Mouse (Mus musculus): ENCODE results near the gene Cox8b.
"Not testable (repeated sequence)": the region's sequence is repeated elsewhere in the genome, so short reads cannot be mapped to it uniquely, and the experiment has no call there.

The Cox8b gene

DNA sequence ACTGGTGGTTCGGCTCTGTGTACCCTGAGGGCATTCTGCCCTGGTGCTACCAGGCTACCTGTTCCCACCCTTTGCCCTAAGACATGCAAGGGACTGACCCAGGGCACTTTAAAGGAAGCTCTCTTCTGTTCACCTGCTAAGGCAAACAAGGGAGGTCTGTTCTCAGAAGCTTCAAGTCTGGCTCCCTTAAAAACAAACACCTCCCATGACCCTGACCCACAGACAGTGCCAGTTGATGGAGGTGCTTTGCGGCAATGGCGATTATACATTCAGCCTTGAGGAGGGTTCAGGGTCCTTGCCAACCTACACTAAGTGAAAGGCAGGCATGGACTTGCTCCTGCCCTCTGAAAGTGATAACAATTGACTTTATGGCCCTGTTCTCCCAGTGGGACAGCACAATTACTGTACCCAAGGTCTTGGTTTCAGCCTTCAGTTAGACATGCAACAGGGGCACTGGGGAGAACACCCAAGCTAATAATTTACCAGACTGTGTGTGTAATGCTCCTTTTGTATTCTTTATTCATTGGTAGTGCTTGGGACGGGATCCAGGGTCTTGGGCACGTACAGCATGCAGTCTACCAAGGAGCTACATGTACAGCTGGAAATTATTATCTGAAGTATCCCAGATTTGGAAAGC, 12.7 kb upstream of the Cox8b start:
- peak; percentile 47 for DNase-seq

DNA sequence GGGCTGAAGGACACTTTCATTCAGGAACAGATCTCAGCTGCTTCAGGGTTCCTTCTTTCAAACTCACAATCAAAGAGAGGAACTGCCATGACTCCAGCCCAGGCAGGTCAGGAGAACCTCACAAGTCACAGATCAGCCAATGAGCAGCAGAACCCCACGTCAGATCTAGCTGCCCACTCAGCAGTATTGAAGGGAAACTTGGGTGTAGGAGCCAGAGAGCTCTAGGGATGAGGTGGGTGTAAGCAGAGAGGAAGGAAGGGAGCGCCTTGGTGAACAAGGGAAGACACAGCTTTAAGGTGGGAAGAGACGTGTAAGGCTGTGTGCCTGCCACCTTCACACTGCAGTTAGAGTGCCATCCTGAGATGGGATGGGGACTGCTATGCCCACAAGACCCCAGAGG, 12.0 kb upstream of the Cox8b start:
- DNase-seq = no peak

DNA sequence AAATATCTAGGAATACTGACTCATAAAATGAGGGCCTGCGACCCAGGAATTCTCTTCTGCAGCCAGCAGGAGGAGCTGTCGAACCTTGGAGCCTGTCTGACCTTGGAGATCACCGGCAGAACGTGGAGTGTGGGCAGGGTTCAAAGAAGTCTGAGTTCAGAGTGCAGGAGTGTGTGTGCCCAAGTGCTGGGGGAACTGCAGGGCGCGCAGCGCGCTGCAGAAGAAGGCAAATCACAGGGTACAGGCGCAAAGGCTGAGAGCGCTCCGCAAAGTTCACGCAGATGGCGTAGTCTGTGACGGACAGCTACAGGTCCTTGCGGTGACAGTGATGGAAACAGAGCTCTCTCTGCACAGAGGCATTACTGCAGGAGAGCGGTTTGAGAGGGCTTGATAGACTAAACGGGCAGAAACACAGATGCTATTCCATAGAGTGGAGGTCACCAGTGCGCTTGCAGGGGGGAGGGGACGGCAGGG, 8.4 kb upstream of the Cox8b start:
- DNase-seq = peak; percentile 89

DNA sequence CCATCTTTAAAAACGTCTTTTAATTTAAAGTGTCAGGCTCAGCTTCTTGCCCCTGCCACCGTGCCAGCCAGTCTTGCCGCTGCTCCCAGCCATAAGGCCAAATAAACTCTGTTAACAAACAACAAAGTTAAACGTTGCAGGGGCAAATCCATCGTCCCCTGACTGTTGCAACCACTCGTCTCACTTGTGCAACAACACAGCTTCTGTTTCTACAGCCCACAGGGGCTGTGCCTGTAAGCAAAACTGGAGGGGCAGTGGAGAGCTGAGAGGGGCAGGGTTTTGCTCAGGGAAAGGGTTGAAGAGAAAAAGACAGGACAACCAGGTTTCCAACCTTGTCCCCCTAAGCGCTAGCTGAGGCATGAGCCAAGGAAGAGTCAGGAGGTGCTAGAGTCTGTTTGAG, 7.9 kb upstream of the Cox8b start:
- no peak for DNase-seq

DNA sequence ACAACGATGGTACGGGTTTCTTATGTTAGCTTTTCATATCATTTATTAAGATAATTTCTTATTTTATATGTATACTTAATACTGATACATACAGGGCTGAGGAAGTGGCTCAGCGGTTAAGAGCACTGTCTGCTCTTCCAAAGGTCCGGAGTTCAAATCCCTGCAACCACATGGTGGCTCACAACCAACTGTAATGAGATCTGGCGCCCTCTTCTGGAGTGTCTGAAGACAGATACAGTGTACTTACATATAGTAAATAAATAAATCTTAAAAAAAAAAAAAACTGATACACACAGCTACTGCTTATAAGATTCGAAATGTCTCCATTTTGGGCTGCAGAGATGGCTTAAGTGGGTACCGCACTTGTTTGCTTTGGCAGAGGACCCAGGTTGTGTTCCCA, 7.5 kb upstream of the Cox8b start:
- DNase-seq = no peak

DNA sequence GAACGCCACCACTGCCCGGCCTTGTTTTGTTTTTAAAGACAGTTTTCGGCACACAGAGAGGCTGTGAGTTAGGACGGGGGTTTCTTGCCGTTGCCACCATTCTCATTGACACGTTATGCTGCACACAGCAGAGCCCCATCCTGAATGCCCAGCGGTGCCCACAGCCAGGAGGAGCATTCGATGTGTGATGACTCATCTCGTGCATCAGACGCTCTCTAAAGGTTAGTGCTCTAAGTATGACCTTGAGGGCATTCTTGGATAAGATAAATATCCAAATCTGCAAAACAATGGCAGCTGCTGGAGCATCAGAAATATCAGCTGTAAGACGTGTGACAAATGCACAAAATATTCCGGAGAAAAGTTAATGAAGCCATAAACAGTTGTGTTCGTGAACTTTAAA, 6.9 kb upstream of the Cox8b start:
- DNase-seq = no peak

DNA sequence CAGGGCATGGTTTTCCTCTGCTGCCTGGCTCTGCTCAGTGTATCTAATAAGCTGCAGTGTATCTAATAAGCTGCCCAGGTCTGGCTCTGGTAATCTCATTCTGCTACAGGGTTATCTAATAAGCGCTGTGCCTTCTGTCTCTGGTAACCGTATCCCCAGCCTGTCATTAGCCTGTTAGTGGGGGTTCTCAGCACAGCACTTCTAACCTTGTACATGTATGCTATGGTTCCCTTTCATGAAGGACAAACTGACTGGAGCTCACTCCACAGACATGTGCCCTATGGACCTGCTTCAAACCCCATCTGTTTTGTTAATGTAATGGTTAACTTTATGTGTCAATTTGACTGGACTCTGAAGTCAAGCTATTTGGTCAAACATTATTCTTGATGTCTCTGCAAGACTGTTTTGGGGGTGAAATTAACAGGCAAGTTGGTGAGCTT, 5.4 kb upstream of the Cox8b start:
- peak; percentile 50 for DNase-seq

DNA sequence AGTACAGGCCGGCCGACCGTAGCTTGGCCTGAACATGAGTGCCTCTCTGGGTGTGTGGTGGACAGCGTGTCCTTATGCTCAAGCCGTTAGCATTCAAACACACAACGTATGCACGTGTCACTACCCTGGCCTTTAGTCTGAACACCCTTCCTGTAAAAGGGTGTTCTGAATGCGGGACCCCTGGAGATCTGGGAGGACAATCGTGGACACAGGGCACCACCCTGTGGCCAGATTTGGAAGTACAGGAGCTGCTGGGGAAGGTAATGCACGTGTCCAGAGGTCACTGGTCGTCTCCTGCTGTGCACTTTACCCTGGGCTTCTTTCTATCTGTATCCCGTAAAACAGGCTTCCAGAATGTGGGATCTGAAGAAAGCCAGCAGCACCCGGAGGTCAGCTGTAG, 3.0 kb upstream of the Cox8b start:
- peak; percentile 86 for DNase-seq

DNA sequence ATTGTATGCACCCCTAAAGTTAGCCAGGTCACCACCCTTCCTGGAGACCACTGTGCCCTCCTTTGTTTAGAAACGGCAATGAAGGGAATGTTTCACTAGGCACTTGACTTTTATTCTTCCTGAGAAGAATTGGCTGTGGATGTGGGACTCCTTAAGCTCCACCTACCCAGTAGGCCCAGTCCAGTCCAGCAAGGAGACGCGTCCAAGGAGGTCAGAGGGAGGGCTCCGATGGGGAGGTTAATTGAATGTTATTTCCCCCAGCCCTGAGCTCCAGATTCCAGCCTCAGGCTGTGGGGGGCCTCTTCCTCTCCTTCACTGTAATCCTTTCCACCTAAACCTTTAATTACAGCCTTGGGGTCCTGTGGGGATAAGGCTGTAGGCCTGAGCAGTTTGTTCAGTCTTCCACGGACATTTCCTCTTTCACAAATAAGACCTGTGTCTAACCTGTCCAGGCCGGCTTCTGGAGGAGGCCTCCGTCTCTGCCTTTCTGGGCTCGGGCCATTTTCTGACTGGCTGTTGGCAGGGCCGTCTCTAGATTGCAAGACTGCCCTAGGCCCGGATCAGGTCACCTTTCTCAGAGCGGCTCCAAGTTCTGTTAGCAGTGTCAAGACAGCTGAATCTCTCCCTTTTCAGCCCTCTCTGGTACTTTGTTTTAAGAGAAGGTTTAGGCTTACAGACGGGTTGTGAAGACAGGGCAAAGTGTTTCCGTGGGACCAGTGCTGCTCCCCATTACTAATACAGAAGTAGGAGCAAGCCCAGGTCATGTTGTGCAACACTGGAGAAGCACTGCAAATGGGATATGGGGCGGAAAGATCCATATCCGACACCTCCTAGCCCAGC, 2.0 kb upstream of the Cox8b start:
- no peak for DNase-seq

DNA sequence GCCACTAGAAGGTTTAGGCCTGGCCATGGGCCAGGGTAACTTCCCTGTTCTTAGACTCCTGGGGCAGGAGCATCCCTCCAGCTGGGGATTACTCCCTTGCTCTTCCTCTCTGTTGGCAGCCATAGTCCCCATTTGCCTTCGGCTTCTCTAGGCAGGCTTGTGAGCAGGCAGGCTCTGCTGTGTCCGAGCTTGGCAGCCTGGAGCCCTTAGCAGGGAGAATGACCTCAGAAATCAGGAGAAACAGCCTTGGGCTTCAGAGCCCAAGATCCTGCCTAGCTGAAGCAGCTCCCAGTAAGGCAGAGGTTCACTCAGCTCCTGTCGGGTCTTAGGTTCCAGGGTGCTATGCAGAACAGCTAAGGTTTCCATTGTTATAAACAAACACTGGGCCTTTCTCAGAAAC, 1.1 kb downstream of the Cox8b start:
- DNase-seq = no peak

DNA sequence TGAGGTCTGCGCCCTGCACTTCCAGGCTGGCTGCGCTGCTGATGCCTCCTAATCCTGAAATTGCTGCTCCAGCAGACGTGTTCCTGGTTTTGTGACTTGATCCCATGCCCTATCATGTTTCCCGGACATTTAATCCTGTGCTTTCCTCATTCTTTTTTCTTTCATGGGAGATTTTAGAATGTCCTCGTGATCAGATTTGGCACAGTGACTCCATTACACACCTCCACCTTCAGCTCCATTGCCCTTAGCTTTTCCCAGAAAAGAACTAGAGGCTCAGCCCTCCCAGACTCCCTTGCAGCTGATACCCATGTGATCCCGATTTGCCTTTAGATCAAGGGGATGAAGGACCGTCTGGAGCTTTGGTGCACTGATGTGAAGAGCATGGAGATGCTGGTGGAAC, 2.4 kb downstream of the Cox8b start:
- DNase-seq = no peak

DNA sequence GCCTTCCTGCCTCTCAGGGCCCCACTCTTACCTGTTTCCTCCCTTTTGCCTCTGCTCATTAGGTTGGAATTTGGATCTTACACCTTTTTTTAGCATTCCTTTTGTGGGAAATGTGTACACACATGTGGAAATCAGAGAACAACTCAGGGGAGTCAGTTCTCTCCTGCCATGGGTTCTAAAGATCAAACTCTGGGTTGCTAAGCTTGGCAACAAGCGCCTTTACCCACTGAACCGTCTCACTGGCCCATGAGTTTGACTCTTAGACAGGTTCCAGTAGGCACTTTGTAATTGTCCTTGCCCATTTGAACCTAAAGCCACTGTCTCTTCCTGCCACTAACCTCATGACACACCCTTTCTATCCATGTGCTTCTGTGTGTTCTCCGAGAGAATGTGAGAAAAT, 5.6 kb downstream of the Cox8b start:
- no peak for DNase-seq

DNA sequence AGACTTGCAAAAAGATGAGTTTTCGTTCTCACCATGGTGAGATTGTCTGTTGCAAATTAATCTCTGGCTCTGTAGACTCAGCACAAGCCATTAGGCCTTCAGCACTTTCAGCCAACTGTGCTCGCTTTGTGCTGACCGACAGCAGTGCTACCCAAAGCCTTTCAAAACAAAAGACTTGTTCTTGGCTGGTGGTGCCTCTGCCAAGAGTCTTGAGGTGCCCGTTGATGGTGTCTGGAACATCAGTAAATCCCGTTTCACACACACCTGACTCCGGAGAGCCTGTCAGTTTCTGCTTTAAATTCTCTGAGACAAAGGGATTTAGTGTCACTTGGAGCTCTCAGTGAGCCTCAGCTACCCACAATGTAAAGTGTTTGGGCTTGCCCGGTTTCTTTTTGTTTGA, 6.2 kb downstream of the Cox8b start:
- DNase-seq = no peak

DNA sequence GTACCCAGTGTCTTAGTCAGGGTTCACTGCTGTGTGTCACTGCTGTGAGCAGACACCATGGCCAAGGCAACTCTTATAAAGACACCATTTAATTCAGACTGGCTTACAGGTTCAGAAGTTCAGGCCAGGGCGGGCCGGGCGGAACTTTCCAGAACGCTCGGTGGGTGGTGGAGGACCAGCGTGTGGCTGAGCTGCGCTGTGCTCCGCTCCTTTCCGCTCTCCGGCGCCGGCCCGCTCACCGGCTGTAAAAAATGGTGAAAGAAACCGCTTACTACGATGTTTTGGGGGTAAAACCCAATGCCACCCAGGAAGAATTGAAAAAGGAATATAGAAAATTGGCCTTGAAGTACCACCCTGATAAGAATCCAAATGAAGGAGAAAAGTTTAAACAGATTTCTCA, 9.6 kb downstream of the Cox8b start:
- not testable (repeated sequence) for DNase-seq

DNA sequence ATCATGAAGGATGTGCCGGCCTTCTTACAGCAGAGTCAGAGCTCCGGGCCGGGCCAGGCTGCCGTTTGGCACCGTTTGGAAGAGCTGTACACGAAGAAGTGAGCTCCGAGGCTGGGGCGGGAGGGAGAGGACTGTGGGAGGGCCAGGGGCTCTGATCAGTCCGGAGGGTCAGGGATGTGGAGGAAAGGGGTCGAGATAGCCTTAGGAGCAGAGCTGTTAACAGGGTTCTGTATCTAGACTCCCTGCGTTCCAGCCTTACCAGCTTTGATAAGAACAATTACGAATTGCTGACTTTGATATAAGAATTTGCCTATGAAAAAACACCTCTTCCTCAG, 17.8 kb downstream of the Cox8b start:
- no peak for DNase-seq

DNA sequence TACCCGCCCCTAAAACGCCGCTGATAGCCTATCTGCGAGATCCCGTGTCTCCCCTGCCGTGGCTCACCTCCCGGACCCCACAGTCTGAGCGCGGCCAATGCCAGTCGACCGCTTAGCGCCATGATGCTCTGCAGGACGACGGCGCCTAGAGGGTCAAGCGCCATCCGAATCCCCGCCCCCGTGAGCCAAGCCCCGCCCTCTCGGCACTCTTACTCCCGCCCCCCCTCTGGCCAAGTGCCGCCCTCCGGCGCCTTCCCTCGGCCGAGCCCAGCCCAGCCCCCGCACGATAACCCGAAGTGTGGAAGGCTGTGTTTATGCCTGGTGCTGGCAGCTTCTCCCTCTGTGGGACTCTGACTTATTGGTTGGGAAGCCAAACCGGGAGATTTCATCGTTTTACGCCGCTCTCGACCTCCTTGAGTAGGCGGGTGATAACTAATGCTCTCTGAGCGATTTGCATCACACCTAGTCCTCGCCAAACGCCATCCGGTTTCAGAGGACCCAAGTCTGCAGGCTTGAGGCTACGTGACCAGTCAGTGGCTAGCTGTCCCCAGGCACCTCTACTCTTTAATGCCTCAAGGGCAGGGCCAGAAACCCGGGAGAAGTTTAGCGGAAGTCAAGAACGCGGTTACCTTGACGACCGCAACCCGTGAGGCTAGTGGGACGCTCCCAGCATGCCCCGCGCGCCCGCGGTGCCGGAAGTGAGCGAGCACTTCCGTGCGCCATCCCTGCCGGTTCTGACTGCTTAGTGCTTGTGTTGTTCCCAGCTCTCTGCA, 18.4 kb downstream of the Cox8b start, which contains the start of the genes Psmd13 and Sirt3:
Gene Psmd13, plus strand, starts transcription at position 273 of the 773 bp plus-strand sequence.
Gene Sirt3, minus strand, starts transcription at position 614 of the 773 bp plus-strand sequence.
- peak; percentile 97 for DNase-seq

DNA sequence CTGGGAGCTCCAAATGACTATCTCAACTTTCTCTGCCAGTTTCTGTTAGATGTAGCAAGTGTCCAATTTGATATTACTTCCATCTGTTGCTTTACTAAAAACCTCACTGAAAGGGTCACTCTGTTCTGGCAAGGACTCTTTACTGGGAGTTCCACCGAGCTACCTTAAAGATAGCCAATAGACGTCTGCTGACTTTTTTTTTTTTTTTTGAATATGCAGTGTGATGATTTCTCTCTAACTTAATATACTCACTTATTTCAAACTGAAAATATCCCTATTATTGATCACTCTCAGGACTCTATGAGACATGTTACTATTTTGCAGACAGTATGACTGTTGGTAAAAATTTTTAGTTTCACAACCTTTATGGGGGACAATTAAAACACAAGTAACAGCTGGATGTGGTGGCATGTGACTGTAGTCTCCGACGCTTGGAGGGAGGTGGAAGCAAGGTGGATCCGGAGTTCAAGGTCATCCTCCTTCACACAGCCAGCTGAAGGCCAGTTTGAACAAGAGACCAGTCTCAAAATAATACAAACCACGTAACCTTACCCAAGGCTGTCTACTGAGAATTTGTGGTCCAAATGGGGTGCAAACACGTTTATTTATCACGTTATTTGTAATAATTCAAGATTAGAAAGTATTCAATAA, 19.3 kb downstream of the Cox8b start:
- peak; percentile 36 for DNase-seq

DNA sequence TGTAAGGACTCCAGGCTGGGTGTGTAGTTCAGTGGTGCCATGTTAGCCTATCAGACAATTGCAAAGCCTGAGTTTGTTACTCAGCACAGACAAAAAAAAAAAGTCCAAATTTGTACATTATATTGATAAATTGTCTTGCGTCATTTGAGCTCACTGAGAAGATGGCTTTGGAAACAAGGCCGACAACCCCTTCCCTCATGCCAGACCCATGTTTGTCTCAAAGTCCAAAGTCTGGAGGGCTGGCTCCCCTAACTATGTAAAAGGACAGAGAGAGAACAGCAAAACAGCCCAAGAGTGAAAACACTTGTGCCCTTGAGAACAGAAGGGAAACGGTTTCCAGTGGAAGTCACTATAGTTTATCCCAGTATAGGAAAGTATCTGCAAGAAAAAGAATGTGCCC, 19.8 kb downstream of the Cox8b start:
- peak; percentile 48 for DNase-seq

DNA sequence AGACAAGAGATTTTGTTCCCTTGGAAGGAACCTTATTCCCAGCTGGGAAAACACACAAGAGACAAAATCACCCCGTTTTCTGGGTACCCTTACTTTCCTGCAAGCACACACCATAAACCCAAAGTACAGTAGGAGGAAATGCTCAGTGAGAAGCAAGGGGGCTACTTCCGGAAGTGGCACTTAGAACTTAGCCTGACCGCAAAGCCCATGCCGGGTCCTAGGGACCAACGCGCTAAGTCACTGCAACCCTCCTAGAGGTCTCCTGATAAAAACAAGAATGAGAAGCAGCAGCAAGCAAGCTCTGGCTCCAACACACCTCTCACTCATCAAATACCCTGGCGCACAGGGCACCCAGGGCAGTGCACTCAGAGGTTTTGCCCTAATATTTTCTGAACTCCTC, 20.9 kb downstream of the Cox8b start:
- DNase-seq = no peak

DNA sequence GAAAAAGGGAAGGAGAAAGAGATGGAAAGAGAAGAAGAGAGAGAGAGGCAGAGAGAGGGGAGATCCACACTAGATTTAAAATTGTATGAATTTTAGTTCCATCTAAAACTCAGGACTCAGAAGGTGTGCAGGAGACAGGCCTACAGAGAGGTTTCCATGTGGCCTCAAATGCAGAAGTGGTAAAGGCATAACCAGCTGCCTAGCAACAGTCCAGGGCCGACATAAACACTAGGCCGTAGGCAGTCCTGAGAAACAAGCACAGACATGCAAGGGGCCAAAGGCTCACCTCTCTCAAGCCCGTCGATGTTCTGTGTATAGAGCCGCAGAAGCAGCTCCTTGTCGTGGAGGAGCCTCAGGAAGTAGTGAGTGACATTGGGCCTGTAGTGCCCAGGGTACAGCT, 22.9 kb downstream of the Cox8b start:
- DNase-seq = no peak

DNA sequence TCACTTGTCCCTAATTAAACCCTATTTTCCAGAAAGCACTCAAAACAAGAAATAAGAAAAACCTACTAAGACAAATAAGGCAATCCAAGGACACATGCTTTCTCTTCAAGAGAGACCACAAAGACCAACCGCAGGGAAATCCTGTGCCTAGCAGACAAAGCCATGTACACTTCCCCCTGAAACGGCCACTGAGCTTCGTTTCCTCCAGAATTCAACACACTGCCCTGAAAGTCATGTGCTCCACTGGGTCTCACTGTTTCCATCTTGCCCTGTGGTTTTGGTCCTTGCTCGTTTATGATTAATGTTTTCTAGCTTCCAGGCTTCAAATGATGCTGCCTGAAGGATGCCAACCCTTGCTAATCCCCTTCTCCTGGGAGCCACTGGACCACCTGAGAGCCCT, 26.0 kb downstream of the Cox8b start:
- no peak for DNase-seq

DNA sequence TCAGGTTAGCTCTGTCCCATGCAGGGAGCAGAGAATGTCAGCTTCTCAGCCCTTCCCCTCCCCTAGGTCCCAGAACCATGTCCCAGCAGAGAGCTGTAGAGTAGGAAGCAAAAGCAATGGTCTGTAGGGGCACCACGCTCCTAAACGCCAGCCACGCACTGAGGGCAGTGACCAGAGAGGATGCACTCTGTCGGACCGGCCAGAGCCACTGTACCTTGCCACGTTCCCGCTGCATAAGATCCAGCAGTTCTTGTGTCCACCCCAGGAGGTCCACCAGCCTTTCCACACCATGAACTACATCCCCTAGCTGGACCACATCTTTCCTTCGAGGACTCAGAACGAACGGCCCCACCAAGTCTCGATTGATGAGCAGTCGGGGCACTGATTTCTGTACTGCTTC, 35.5 kb downstream of the Cox8b start:
- DNase-seq = no peak

DNA sequence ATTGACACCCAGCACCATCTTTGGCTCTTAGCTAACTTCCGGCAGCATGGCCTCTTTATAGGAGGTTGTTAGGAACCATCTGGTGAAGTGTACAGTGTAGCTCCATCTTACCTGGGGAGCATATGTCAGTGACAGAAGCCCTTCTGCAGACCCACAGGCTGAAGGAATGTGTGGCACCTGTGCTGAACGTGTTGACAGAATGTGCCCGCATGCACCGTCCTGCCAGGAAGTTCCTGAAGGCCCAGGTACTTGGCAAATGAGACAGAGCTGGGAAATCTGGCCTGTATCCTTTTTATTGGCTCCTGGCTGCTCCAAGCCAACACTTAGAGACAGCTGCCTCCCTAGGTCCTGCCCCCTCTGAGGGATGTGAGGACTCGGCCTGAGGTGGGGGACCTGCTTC, 39.5 kb downstream of the Cox8b start:
- no peak for DNase-seq

All from kidney, postnatal 14 days (tissue).